Mouse (Mus musculus) lung, embryonic 15.5 days (tissue): ENCODE results near the gene Fndc3b. TPM values are rescaled to one million over a fixed set of nuclear protein-coding genes. Genes with fewer than 3 reads are reported as not detected.
A peak's percentile ranks its signal among the peaks of the same experiment; 100 is the strongest.

Experiments
- ATAC-seq: fragments of 200-750 bp; cut with Nextera tagmentation; 2 replicates; pipeline ENCODE4 v1.8.0; 2017; ENCODE audit warnings: moderate number of reproducible peaks, borderline replicate concordance; ENCODE audit not compliant: low FRiP score, low TSS enrichment; ENCODE audit errors: extremely low read depth
- H3K27ac ChIP-seq: fragments of 300-500 bp; sonication (generic); 2 replicates; pipeline ENCODE4 v1.5.1; 2015; ENCODE audit warnings: moderate library complexity, mild to moderate bottlenecking, inconsistent platforms
- H3K27me3 ChIP-seq: fragments of 300-500 bp; sonication (generic); 2 replicates; pipeline ENCODE4 v1.6.1; 2015; ENCODE audit warnings: inconsistent platforms
- H3K36me3 ChIP-seq: fragments of 300-500 bp; sonication (generic); 2 replicates; pipeline ENCODE4 v1.6.1; 2015; ENCODE audit warnings: inconsistent platforms
- H3K4me1 ChIP-seq: fragments of 300-500 bp; sonication (generic); 2 replicates; pipeline ENCODE4 v1.6.1; 2015; ENCODE audit warnings: inconsistent platforms
- H3K4me2 ChIP-seq: fragments of 300-500 bp; sonication (generic); 2 replicates; pipeline ENCODE4 v1.6.1; 2015; ENCODE audit warnings: inconsistent platforms, mild to moderate bottlenecking, moderate library complexity
- H3K4me3 ChIP-seq: fragments of 300-500 bp; sonication (generic); 2 replicates; pipeline ENCODE4 v1.5.1; 2015; ENCODE audit warnings: mild to moderate bottlenecking, inconsistent platforms
- H3K9ac ChIP-seq: fragments of 300-500 bp; sonication (generic); 2 replicates; pipeline ENCODE4 v1.6.1; 2015; ENCODE audit warnings: inconsistent platforms
- H3K9me3 ChIP-seq: fragments of 300-500 bp; sonication (generic); 2 replicates; pipeline ENCODE4 v1.6.1; 2016; ENCODE audit warnings: inconsistent platforms
- WGBS: fragments of 180-500 bp; shearing (Covaris S2); methylation state at CpG from one replicate; pipeline ENCODE4 v1.1.7; 2015; 5-methylcytosine and 5-hydroxymethylcytosine counted together
- polyA plus RNA-seq: library from polyadenylated mRNA; unstranded; fragments of >200 nt; fragmentation: Nextera tagmentation; extraction: Ambion mirVana; gene quantifications from 2 replicates; pipeline ENCODE4 v1.2.1, GENCODE M21; 2015

The Fndc3b gene
- polyA plus RNA-seq, 1 experiment from 2014 or later = 35.7 TPM

- Histone ChIP-seq H3K36me3 (no peaks in the 10 kb centered on the region), H3K4me1 (peaks cover 43% of the 10 kb centered on the region), H3K9ac (no peak overlapping the region), H3K4me2 (no peak overlapping the region), H3K4me3 (no peak overlapping the region), H3K27ac (no peak overlapping the region), H3K27me3 (no peaks in the 10 kb centered on the region), H3K9me3 (no peaks in the 10 kb centered on the region)
- ATAC-seq = no peak
- WGBS = 90% methylated on average over 8 of the region's 8 CpGs
Measured at GRCm38 (mm10) chr3:27580956-27581355, 130.2 kb downstream of the Fndc3b start.

- 55% methylated on average over 7 of the region's 7 CpGs for WGBS
- Histone ChIP-seq H3K27ac (no peak overlapping the region), H3K36me3 (no peaks in the 10 kb centered on the region), H3K4me3 (no peak overlapping the region), H3K4me2 (no peak overlapping the region), H3K27me3 (no peaks in the 10 kb centered on the region), H3K9me3 (no peaks in the 10 kb centered on the region), H3K4me1 (peaks cover 41% of the 10 kb centered on the region), H3K9ac (no peak overlapping the region)
- ATAC-seq = no peak
Measured at GRCm38 (mm10) chr3:27579894-27580613, 131.1 kb downstream of the Fndc3b start.

DNA sequence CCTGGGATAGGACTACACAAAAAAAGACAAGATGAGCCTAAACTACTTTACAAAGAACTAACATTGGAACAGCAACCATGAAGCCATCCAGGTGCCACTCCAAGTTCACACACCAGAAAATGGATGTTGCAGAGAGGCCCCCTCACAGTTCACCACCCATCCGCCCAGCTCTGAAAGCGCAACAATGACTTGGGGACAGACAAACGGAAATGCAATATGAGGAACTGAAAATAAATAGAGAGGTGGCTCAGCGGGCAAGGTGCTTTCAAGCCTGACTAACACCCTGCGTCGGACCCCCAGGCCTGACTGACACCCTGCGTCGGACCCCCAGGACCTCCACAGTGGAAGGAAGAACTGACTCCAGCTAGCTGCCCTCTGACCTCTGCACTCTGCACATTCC, 131.9 kb downstream of the Fndc3b start:
- Histone ChIP-seq H3K36me3 (no peaks in the 10 kb centered on the region), H3K4me1 (peaks cover 40% of the 10 kb centered on the region), H3K9me3 (no peaks in the 10 kb centered on the region), H3K4me3 (no peak overlapping the region), H3K27me3 (no peaks in the 10 kb centered on the region), H3K9ac (no peak overlapping the region), H3K27ac (no peak overlapping the region), H3K4me2 (no peak overlapping the region)
- 60% methylated on average over 8 of the region's 8 CpGs for WGBS
- no peak for ATAC-seq

- 72% methylated on average over 10 of the region's 10 CpGs for WGBS
- ATAC-seq = no peak
- Histone ChIP-seq H3K9me3 (no peaks in the 10 kb centered on the region), H3K27ac (no peak overlapping the region), H3K4me3 (no peak overlapping the region), H3K9ac (no peak overlapping the region), H3K27me3 (no peaks in the 10 kb centered on the region), H3K36me3 (no peaks in the 10 kb centered on the region), H3K4me1 (peaks cover 49% of the 10 kb centered on the region), H3K4me2 (no peak overlapping the region)
Measured at GRCm38 (mm10) chr3:27577349-27578025, 133.6 kb downstream of the Fndc3b start.

DNA sequence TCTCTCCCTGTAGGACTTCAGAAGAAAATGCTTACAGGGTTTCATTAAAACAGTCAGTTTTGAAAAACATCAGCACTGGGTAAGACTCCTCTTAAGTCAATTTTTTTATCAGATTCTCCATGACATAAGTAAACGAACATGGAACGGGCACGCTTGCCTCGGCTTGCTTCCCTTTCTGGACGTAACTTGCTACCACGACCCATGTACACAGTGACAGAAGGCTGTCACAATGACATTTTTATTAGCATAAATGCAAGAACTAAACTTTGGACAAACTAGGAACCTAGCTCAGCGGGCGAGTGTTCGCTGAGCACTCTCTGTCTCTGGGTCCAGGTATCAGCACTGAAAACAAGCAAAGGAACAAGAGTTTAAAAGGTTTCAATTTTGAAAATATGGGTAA, 136.9 kb downstream of the Fndc3b start:
- no peaks in the 10 kb centered on the region for H3K36me3 ChIP-seq
- no peaks in the 10 kb centered on the region for H3K27me3 ChIP-seq
- H3K4me1 ChIP-seq = peaks cover 40% of the 10 kb centered on the region
- WGBS = 49% methylated on average over 9 of the region's 9 CpGs
- no peak overlapping the region for H3K4me2 ChIP-seq
- no peak overlapping the region for H3K4me3 ChIP-seq
- H3K9ac ChIP-seq = no peak overlapping the region
- H3K27ac ChIP-seq = peak overlapping the region; percentile 73
- ATAC-seq = no peak
- no peaks in the 10 kb centered on the region for H3K9me3 ChIP-seq

GRCm38 (mm10) chr3:27573458-27573857, 137.6 kb downstream of the Fndc3b start:
- H3K4me2 ChIP-seq = no peak overlapping the region
- H3K4me1 ChIP-seq = peaks cover 40% of the 10 kb centered on the region
- H3K9me3 ChIP-seq = no peaks in the 10 kb centered on the region
- ATAC-seq = no peak; the same call in 1 of the 2 replicates
- H3K27ac ChIP-seq = peak overlapping the region; percentile 73
- no peaks in the 10 kb centered on the region for H3K27me3 ChIP-seq
- H3K36me3 ChIP-seq = no peaks in the 10 kb centered on the region
- H3K9ac ChIP-seq = no peak overlapping the region
- H3K4me3 ChIP-seq = no peak overlapping the region
- WGBS = 36% methylated on average over 11 of the region's 11 CpGs

DNA sequence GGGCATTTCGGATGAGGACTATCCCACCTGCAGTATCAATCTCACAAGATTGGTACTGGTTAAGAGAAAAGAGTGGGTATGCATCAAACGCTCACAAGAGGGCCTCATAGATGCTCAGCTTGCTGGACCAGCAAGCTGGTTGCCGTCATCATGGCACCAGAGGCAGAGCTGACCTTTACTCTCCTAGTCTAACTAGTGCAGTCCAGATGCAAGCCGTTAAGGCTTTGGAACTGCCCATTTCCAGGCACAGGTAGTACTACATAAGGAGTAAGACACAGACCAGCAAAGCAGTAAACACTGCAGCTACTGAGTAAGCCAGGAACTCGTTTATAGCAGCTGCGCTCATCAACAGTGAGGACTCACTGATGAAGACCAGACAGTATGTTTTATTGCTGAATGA, 138.8 kb downstream of the Fndc3b start:
- no peak for ATAC-seq
- no peaks in the 10 kb centered on the region for H3K36me3 ChIP-seq
- peak overlapping the region; percentile 73 for H3K27ac ChIP-seq
- WGBS = 50% methylated on average over 6 of the region's 6 CpGs
- no peak overlapping the region for H3K4me3 ChIP-seq
- no peak overlapping the region for H3K9ac ChIP-seq
- no peak overlapping the region for H3K4me2 ChIP-seq
- peaks cover 38% of the 10 kb centered on the region for H3K4me1 ChIP-seq
- no peaks in the 10 kb centered on the region for H3K27me3 ChIP-seq
- H3K9me3 ChIP-seq = no peaks in the 10 kb centered on the region

GRCm38 (mm10) chr3:27565314-27565713, 145.8 kb downstream of the Fndc3b start:
- Histone ChIP-seq H3K4me3 (no peak overlapping the region), H3K36me3 (no peaks in the 10 kb centered on the region), H3K9ac (no peak overlapping the region), H3K27ac (no peak overlapping the region), H3K27me3 (no peaks in the 10 kb centered on the region), H3K9me3 (no peaks in the 10 kb centered on the region), H3K4me2 (no peak overlapping the region), H3K4me1 (no peaks in the 10 kb centered on the region)
- WGBS = 65% methylated on average over 4 of the region's 4 CpGs
- ATAC-seq = no peak

DNA sequence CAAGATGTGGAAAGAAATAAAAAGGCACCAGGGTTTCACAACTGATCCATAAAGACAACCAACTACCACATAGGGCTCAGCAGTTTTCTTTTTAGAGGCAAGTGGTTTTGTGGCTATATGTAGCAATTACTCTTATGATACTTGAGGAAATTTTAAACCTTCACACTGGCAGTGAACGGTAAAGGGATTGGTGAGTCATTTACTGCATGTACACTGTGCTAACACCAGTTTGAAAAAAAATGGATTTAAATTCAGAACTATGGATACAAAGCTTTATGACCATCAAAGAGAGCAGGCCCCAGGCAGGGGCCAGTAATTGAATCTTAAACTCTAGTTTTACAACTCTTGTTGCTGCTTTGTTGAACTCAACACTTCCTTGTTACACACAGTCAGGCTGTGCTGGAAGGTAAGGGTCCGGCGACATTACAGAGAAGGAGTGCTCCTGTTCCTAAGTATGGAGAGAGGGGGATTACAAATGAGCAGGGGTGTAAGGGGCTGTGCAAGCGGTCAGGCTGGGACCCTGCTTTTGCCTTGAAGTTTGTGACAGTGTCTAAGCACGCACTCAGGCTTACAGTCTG, 148.0 kb downstream of the Fndc3b start:
- H3K4me1 ChIP-seq = 0 out of 2 replicates have a peak, but pooled peaks cover 8% of the 10 kb centered on the region
- WGBS = 86% methylated on average over 5 of the region's 5 CpGs
- no peak overlapping the region for H3K4me3 ChIP-seq
- H3K9ac ChIP-seq = no peak overlapping the region
- no peaks in the 10 kb centered on the region for H3K9me3 ChIP-seq
- no peak overlapping the region for H3K4me2 ChIP-seq
- no peaks in the 10 kb centered on the region for H3K36me3 ChIP-seq
- ATAC-seq = no peak
- no peak overlapping the region for H3K27ac ChIP-seq
- no peaks in the 10 kb centered on the region for H3K27me3 ChIP-seq

DNA sequence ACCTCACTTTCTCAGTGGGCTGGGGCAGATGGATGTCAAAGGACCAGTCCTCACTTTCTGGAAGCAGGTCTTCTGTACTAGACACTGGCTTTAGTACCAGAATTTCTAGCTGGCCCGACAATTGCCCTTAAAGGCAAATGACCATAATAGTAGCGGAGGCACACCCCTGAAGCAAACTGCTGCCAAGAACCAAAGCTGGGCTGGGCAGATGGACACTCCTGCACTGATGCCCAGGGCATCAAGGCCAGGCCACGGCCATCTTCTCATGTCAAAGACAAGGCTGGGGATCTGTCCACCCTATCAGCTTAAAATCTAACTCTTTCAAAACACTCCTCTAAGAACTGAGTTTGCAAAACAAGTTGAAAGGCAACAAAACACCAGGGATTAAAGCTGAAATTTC, 148.6 kb downstream of the Fndc3b start:
- Histone ChIP-seq H3K9me3 (no peaks in the 10 kb centered on the region), H3K4me3 (no peak overlapping the region), H3K4me2 (no peak overlapping the region), H3K36me3 (no peaks in the 10 kb centered on the region), H3K27me3 (no peaks in the 10 kb centered on the region), H3K9ac (no peak overlapping the region), H3K4me1 (0 out of 2 replicates have a peak, but pooled peaks cover 8% of the 10 kb centered on the region), H3K27ac (no peak overlapping the region)
- ATAC-seq = no peak
- WGBS = 72% methylated on average over 3 of the region's 3 CpGs

- WGBS = 89% methylated on average over 2 of the region's 2 CpGs
- Histone ChIP-seq H3K4me1 (0 out of 2 replicates have a peak, but pooled peaks cover 8% of the 10 kb centered on the region), H3K9me3 (no peaks in the 10 kb centered on the region), H3K9ac (no peak overlapping the region), H3K27me3 (no peaks in the 10 kb centered on the region), H3K36me3 (no peaks in the 10 kb centered on the region), H3K4me3 (no peak overlapping the region), H3K27ac (no peak overlapping the region), H3K4me2 (no peak overlapping the region)
- no peak for ATAC-seq
Measured at GRCm38 (mm10) chr3:27561921-27562320, 149.2 kb downstream of the Fndc3b start.

GRCm38 (mm10) chr3:27559316-27559715, 151.8 kb downstream of the Fndc3b start:
- H3K27ac ChIP-seq = no peak overlapping the region
- H3K4me3 ChIP-seq = no peak overlapping the region
- H3K27me3 ChIP-seq = no peaks in the 10 kb centered on the region
- no peak for ATAC-seq
- no peaks in the 10 kb centered on the region for H3K9me3 ChIP-seq
- 0 out of 2 replicates have a peak, but pooled peaks cover 8% of the 10 kb centered on the region for H3K4me1 ChIP-seq
- 53% methylated on average over 4 of the region's 4 CpGs for WGBS
- peaks cover 13% of the 10 kb centered on the region for H3K36me3 ChIP-seq
- H3K9ac ChIP-seq = no peak overlapping the region
- H3K4me2 ChIP-seq = no peak overlapping the region
